Mouse (Mus musculus): ENCODE measurements at regions not wholly inside any gene's neighbourhood (a gene's known extent, or its start where the extent isn't known, plus 50 kb on each side); places are given as distances from the start of the nearest gene placed in this dataset.

DNA sequence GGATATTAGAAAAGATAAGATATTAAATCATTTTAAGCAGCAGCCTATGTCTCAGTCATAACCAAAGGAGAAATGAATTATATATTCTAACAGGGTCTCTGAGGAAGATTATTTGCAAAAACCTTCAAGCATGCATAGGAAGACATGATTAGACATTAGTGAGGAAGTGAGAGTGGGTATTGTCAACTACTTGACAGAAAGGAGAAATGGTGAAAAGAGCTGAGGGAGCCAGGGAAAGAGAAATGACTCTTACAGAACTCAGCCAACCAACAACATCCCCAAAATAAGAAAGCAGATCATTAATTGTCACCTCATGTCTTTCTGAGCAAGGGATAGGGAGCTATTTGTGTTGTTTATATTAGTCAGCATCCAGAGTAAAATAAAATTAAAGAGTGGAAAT lies 554.3 kb downstream of the Efna5 start:
- TF ChIP-seq CEBPB (IDR thresholded peaks at IDR 0.05; ENCODE audit: low read depth) (no peak), FOSL1 (IDR thresholded peaks at IDR 0.05; ENCODE audit: insufficient read depth, low read length, poor library complexity, severe bottlenecking) (no peak), CTCF (IDR thresholded peaks at IDR 0.05; ENCODE audit: control insufficient read depth, insufficient read depth, insufficient read length) (no peak), MYOD1 (IDR thresholded peaks at IDR 0.05; ENCODE audit: control insufficient read depth, insufficient read length, low read depth) (no peak), MAX (IDR thresholded peaks at IDR 0.05) (no peak), USF1 (IDR thresholded peaks at IDR 0.05; ENCODE audit: low read depth) (no peak)
